Mouse (Mus musculus) layer of hippocampus, adult 9-11 months (tissue): ENCODE measurements around the gene Nim1k.
"Not testable (repeated sequence)": the region's sequence is repeated elsewhere in the genome, so short reads cannot be mapped to it uniquely, and the experiment has no call there.

Source experiments
- DNase-seq: peaks from one replicate; pipeline ENCODE4 v3.0.0; 2022

Nim1k gene

DNA sequence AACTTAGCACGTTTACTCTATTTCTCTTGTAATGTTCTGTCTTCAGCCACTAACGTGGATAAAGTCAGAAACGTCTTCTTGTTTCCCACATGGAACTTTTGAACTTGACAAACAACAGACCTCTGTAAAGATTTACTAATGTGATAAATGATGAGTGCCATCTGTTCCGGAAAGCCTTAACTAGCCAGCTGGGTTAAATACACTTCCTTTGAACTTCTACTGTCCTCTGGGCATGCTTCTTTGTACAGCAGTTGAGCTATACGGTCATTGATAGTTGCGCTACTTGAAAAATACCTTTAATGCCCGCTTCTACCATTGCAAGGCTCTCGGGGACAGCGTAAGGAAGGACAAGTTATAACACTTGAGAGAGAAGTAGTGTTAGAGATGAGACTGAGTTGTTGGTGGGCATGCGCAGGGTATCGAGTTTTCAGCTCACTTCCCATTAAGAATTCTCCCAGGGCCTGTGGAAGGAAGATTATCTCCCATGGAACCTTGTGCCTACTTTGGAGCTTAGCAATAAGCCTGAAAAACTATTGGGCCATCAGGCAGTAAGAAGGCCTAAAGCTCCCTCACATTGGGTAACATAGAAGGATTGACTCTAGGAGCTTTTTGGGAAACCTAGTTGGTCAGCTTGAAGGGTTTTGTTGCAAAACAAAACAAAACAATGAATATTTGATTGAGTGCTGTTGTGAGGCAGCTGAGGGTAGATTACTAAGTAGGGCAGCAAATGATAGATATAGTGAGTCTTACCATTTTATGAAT is 71.1 kb downstream of the Nim1k start:
- DNase-seq, result no peak

DNA sequence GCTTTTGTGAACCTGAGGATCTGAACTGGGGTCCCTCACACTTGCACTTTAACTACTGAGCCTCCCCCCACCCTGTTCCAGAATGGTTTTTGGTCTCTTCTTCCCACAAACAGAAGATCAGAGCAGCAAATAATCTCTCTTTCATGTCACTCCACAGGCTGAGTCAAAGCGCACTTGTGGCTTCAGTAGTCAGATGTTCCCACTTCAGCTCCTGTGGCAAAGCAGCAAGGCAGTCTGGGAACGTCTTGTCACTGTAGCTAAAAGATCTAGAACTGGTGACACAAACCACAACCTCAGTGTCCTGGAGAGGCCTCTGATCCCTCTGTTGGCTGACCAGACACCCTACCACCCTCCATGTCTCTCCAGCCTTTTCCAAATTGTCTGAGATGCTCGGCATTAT is 74.5 kb downstream of the Nim1k start:
- no peak for DNase-seq

DNA sequence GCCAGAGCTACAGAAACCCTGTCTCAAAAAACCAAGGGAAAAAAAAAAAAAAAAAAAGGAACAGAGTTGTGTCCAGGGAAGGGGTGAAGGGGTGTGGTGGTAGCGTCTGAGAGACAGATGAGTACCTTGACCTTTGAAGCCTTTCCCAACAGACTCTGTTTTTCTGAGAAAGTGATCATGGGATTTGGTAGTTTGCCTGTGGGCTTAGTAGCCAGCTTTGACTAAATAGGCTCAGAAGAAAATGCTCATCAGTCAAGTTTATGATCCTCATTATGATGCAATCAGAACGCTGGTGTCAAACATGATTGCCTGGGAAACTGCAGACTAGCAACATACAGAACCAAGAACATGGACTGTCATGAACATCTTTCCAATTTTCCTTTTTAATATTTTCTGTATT is 76.0 kb downstream of the Nim1k start:
- DNase-seq, result no peak

DNA sequence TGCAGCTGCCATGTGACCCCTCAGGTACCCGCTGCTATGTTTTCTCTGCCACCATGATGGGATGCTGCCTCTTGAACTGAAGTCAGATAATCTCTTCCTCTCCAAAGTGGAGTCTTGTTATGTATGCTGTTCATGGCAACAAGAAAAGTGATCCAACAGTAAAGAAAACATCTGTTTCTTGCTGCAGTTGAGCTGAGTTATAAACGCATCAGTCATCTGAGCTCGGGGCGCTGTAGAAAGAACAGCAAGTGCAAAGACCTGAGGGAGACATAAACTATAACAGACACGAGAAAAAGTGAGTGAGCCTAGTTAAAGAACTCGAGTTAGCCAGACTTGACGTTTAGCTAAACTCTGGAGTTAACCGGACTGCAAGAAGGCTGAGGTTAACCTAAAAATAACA is 76.9 kb downstream of the Nim1k start:
- no peak for DNase-seq

DNA sequence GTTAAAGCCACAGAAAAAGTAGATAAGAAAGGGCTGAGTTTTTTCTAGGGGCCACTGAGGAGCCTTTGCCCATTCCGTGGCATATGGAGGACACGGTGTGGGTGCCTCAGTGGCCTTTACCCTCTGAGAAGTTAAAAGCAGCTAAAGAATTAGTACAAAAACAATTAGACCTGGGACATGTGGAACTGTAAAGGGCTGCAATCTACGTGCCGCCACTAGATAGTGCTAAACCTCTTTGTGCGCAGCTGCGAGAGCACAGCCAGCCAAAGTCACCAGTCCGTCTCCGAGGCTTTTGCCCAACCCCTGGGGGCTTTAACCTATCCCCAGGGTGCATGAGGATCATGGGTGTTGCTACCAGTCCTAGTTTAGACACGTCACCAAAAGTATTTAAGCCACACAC is 94.3 kb downstream of the Nim1k start:
- DNase-seq, result not testable (repeated sequence)
